In the genomic region with DNA sequence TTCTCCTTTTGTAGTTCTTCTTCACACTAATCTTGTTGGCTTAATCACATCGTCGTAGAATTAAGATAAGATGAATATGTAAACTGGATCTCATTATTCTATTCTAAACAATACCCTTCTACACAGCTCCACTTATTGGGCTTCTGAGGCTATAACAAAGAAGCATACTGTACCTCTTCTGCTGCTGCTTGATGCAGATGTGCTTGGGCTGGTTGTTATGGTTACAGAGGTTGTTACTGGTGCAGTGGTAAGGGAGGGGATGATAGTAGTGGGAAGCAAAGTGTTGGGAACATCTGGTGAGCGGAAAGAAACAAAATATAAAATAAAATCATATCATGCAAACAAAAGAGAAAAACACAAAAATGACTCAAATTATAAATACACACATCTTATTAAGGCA, we compare ENCODE assay signal across 18 mouse cellular contexts.
DNase-seq lines count a peak whose midpoint lies in the region; ATAC-seq and TF ChIP-seq lines count a peak whose summit lies in the region.
"Had no signal": no experiment of that assay in that cellular context is flagged by ENCODE, and none has a peak within 500 bp of the region (broad histone marks: within the 10 kb centered on the region; RNA-seq: fewer than 3 reads in every experiment).

No protein-coding gene starts in this region.

- no peak overlapping the region for H3K4me2 ChIP-seq in forebrain, embryonic 13.5 days
- H3K4me2 ChIP-seq in hindbrain, embryonic 16.5 days (ENCODE audit: low read length) = no peak overlapping the region
- H3K4me2 ChIP-seq in neural tube, embryonic 14.5 days (ENCODE audit: low read depth, low read length) = no peak overlapping the region
- H3K4me2 ChIP-seq: heart, embryonic 15.5 days; intestine, embryonic 15.5 days; limb, embryonic 12.5 days had no signal

- peak; percentile 91 for ATAC-seq in forebrain, embryonic 13.5 days
- peak; percentile 84 for ATAC-seq in hindbrain, embryonic 16.5 days
- peak; percentile 92 for ATAC-seq in neural tube, embryonic 14.5 days (ENCODE audit: low read depth)
- ATAC-seq: intestine, embryonic 15.5 days; lung, postnatal 0 days had no signal

- H3K27ac ChIP-seq in forebrain, embryonic 13.5 days = no peak overlapping the region
- no peak overlapping the region for H3K27ac ChIP-seq in hindbrain, embryonic 16.5 days (ENCODE audit: low read depth, low read length)
- H3K27ac ChIP-seq in neural tube, embryonic 14.5 days (ENCODE audit: low read depth, low read length) = no peak overlapping the region
- H3K27ac ChIP-seq in kidney, adult 2 months (ENCODE audit: insufficient read depth, low read depth, low read length) = no peak overlapping the region
- H3K27ac ChIP-seq in cerebellum, adult 2 months (ENCODE audit: insufficient read depth, low read length) = no peak overlapping the region
- H3K27ac ChIP-seq: heart, embryonic 15.5 days; intestine, embryonic 15.5 days; layer of hippocampus, adult 2 months; left cerebral cortex, adult 2 months; limb, embryonic 12.5 days; liver, embryonic 14.5 days had no signal

- no peak overlapping the region for H3K9ac ChIP-seq in forebrain, embryonic 13.5 days
- no peak overlapping the region for H3K9ac ChIP-seq in hindbrain, embryonic 16.5 days (ENCODE audit: low read depth, low read length)
- no peak overlapping the region for H3K9ac ChIP-seq in neural tube, embryonic 14.5 days (replicated peaks; ENCODE audit: low read depth, low read length)
- H3K9ac ChIP-seq: heart, embryonic 15.5 days; intestine, embryonic 15.5 days; limb, embryonic 12.5 days; liver, embryonic 14.5 days had no signal

- WGBS in forebrain, embryonic 13.5 days = 46% methylated on average over 3 of the region's 3 CpGs
- 42% methylated on average over 3 of the region's 3 CpGs for WGBS in hindbrain, embryonic 16.5 days
- 48% methylated on average over 3 of the region's 3 CpGs for WGBS in neural tube, embryonic 14.5 days
- 73% methylated on average over 3 of the region's 3 CpGs for WGBS in kidney, adult 2 months
- 70% methylated on average over 3 of the region's 3 CpGs for WGBS in cerebellum, adult 2 months

- no peaks in the 10 kb centered on the region for H3K27me3 ChIP-seq in forebrain, embryonic 13.5 days
- H3K27me3 ChIP-seq in hindbrain, embryonic 16.5 days (replicated peaks; ENCODE audit: control insufficient read depth, insufficient read depth, low read length) = no peaks in the 10 kb centered on the region
- H3K27me3 ChIP-seq in neural tube, embryonic 14.5 days (ENCODE audit: control insufficient read depth, insufficient read depth, low read length) = no peaks in the 10 kb centered on the region
- no peaks in the 10 kb centered on the region for H3K27me3 ChIP-seq in kidney, adult 2 months (replicated peaks; ENCODE audit: control insufficient read depth, insufficient read depth, low read length)
- H3K27me3 ChIP-seq in cerebellum, adult 2 months (ENCODE audit: control insufficient read depth, insufficient read depth, low read length) = no peaks in the 10 kb centered on the region
- H3K27me3 ChIP-seq: heart, embryonic 15.5 days; intestine, embryonic 15.5 days; limb, embryonic 12.5 days; megakaryocyte, embryonic 14.5 days had no signal

- H3K4me1 ChIP-seq in forebrain, embryonic 13.5 days = no peaks in the 10 kb centered on the region
- no peaks in the 10 kb centered on the region for H3K4me1 ChIP-seq in hindbrain, embryonic 16.5 days (ENCODE audit: control insufficient read depth, insufficient read depth, low read depth, low read length)
- no peaks in the 10 kb centered on the region for H3K4me1 ChIP-seq in neural tube, embryonic 14.5 days (ENCODE audit: control insufficient read depth, insufficient read depth, low read length)
- H3K4me1 ChIP-seq in kidney, adult 2 months (ENCODE audit: control insufficient read depth, insufficient read depth, low read length) = no peaks in the 10 kb centered on the region
- no peaks in the 10 kb centered on the region for H3K4me1 ChIP-seq in cerebellum, adult 2 months (ENCODE audit: control insufficient read depth, insufficient read depth, low read length)
- H3K4me1 ChIP-seq: heart, embryonic 15.5 days; intestine, embryonic 15.5 days; limb, embryonic 12.5 days; megakaryocyte, embryonic 14.5 days had no signal

- peak; percentile 74 for DNase-seq in brain, embryonic 14.5 days (ENCODE audit: low read depth)
- no peak for DNase-seq in cerebellum, adult 11-12 months
- DNase-seq in kidney, adult 2 months = no peak
- no peak for DNase-seq in cerebellum, adult 2 months
- DNase-seq: cerebellum, postnatal 14 days; right cerebral cortex, postnatal 14 days had no signal

- no peaks in the 10 kb centered on the region for H3K9me3 ChIP-seq in forebrain, embryonic 13.5 days (replicated peaks)
- H3K9me3 ChIP-seq in hindbrain, embryonic 16.5 days (ENCODE audit: control insufficient read depth, low read length) = no peaks in the 10 kb centered on the region
- H3K9me3 ChIP-seq in neural tube, embryonic 14.5 days (ENCODE audit: control insufficient read depth, low read length) = no peaks in the 10 kb centered on the region
- H3K9me3 ChIP-seq: G1E; heart, embryonic 15.5 days; intestine, embryonic 15.5 days; limb, embryonic 12.5 days; megakaryocyte, embryonic 14.5 days had no signal

- H3K36me3 ChIP-seq in forebrain, embryonic 13.5 days (ENCODE audit: poor library complexity, severe bottlenecking) = no peaks in the 10 kb centered on the region
- no peaks in the 10 kb centered on the region for H3K36me3 ChIP-seq in hindbrain, embryonic 16.5 days (ENCODE audit: control insufficient read depth, insufficient read depth, low read length)
- no peaks in the 10 kb centered on the region for H3K36me3 ChIP-seq in neural tube, embryonic 14.5 days (ENCODE audit: control insufficient read depth, insufficient read depth, low read length)
- H3K36me3 ChIP-seq in kidney, adult 2 months (ENCODE audit: control insufficient read depth, insufficient read depth, low read length) = no peaks in the 10 kb centered on the region
- H3K36me3 ChIP-seq: G1E; heart, embryonic 15.5 days; intestine, embryonic 15.5 days; limb, embryonic 12.5 days had no signal

- no peak for TF ChIP-seq POLR2A in brain, embryonic 14.5 days (IDR thresholded peaks at IDR 0.05; ENCODE audit: borderline replicate concordance, extremely low read depth, insufficient read depth, insufficient read length, poor library complexity, severe bottlenecking)
- TF ChIP-seq POLR2A in kidney, adult 2 months (IDR thresholded peaks at IDR 0.05; ENCODE audit: low read depth, low read length) = no peak
- TF ChIP-seq POLR2A in cerebellum, adult 2 months (IDR thresholded peaks at IDR 0.05; ENCODE audit: borderline replicate concordance, insufficient read depth, low read length) = no peak

- no peak overlapping the region for H3K4me3 ChIP-seq in forebrain, embryonic 13.5 days
- no peak overlapping the region for H3K4me3 ChIP-seq in hindbrain, embryonic 16.5 days (ENCODE audit: low read length)
- no peak overlapping the region for H3K4me3 ChIP-seq in neural tube, embryonic 14.5 days (ENCODE audit: low read depth, low read length)
- H3K4me3 ChIP-seq in kidney, adult 2 months (ENCODE audit: insufficient read depth, low read depth, low read length) = no peak overlapping the region
- no peak overlapping the region for H3K4me3 ChIP-seq in cerebellum, adult 2 months (replicated peaks; ENCODE audit: insufficient read depth, low read depth, low read length)
- H3K4me3 ChIP-seq: heart, embryonic 15.5 days; intestine, embryonic 15.5 days; layer of hippocampus, adult 2 months; left cerebral cortex, adult 2 months; limb, embryonic 12.5 days; megakaryocyte, embryonic 14.5 days had no signal

- no peak for TF ChIP-seq CTCF in brain, embryonic 14.5 days (IDR thresholded peaks at IDR 0.05; ENCODE audit: borderline replicate concordance, extremely low read depth, insufficient read depth, insufficient read length)
- TF ChIP-seq CTCF in kidney, adult 2 months (conservative IDR thresholded peaks at IDR 0.05; ENCODE audit: insufficient read depth, insufficient read length, low read depth, low read length) = no peak
- no peak for TF ChIP-seq CTCF in cerebellum, adult 2 months (IDR thresholded peaks at IDR 0.05; ENCODE audit: borderline replicate concordance, insufficient read depth, low read depth, low read length)
